Mouse (Mus musculus): ENCODE measurements at regions not wholly inside any gene's neighbourhood (a gene's known extent, or its start where the extent isn't known, plus 50 kb on each side); places are given as distances from the start of the nearest gene placed in this dataset.

DNA sequence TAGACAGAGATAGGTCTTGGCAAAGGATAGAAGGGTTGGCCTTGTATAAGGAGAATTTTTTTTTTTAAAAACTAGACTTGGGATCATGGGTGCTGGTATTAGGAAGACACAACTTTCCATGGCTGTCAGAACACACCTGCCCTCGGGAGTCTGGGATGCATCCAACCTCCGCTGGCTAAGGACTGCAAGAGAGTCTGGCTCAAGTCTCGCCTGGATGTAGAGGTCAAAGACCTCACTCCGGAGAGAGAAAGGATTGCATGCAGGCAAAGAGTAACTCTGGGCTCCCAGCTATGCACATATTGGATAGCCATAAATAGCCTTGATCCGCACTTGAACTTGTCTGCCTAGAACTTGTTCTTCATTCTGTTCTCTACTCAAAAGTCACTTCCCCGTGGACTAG, 306.2 kb downstream of the Foxo1 start:
- no peaks in the 10 kb centered on the region for H3K27me3 ChIP-seq (ENCODE audit: control insufficient read depth, insufficient read depth, low read length)
- H3K79me2 ChIP-seq (replicated peaks; ENCODE audit: control insufficient read depth, insufficient read depth, low read length) = no peaks in the 10 kb centered on the region
- H3K9ac ChIP-seq (ENCODE audit: low read depth, low read length) = no peak overlapping the region
- H3K36me3 ChIP-seq (ENCODE audit: control insufficient read depth, insufficient read depth, low read length) = no peaks in the 10 kb centered on the region
- no peak for TF ChIP-seq POLR2A (IDR thresholded peaks at IDR 0.05; ENCODE audit: insufficient read depth, low read depth, low read length)
- TF ChIP-seq EP300 (IDR thresholded peaks at IDR 0.05; ENCODE audit: insufficient read depth, low read depth, low read length) = no peak
- TF ChIP-seq CTCF (IDR thresholded peaks at IDR 0.05) = no peak
- H3K4me3 ChIP-seq = no peak overlapping the region
- no peaks in the 10 kb centered on the region for H3K4me1 ChIP-seq (ENCODE audit: control insufficient read depth, insufficient read depth, low read length)
- no peak for DNase-seq
- intact Hi-C loops (cut with DNase I) = no loop called here
- no peak overlapping the region for H3K27ac ChIP-seq
- WGBS = 72% methylated on average over 6 of the region's 6 CpGs

DNA sequence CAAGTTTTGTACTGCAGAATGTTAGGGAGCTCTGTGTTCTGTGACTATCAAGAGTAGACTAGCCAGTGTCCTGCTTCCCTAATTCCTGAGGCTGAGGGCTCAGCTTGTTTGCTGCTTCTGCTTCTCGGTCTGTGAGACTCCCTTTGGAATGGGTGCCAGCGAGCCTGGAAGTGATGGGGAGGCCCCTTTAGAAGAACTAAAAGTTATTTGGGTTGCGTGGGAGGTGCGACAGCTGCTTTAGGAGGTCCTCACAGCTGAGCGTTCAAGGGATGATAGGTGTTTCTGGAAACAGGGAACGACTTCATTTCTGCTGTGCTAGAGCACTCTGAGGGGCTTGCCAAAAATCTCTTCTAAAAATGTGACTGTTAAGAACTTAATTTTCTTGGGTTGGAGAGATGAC, 305.7 kb downstream of the Foxo1 start:
- no peak overlapping the region for H3K27ac ChIP-seq
- H3K27me3 ChIP-seq (ENCODE audit: control insufficient read depth, insufficient read depth, low read length) = no peaks in the 10 kb centered on the region
- H3K36me3 ChIP-seq (ENCODE audit: control insufficient read depth, insufficient read depth, low read length) = no peaks in the 10 kb centered on the region
- no peaks in the 10 kb centered on the region for H3K4me1 ChIP-seq (ENCODE audit: control insufficient read depth, insufficient read depth, low read length)
- H3K9ac ChIP-seq (ENCODE audit: low read depth, low read length) = no peak overlapping the region
- no peak overlapping the region for H3K4me3 ChIP-seq
- 73% methylated on average over 6 of the region's 6 CpGs for WGBS
- DNase-seq = peak in 1 of 2 experiments; percentile 9
- intact Hi-C loops (cut with DNase I) = no loop called here
- TF ChIP-seq EP300 (IDR thresholded peaks at IDR 0.05; ENCODE audit: insufficient read depth, low read depth, low read length) (no peak), POLR2A (IDR thresholded peaks at IDR 0.05; ENCODE audit: insufficient read depth, low read depth, low read length) (no peak), CTCF (IDR thresholded peaks at IDR 0.05) (no peak)
- no peaks in the 10 kb centered on the region for H3K79me2 ChIP-seq (replicated peaks; ENCODE audit: control insufficient read depth, insufficient read depth, low read length)

DNA sequence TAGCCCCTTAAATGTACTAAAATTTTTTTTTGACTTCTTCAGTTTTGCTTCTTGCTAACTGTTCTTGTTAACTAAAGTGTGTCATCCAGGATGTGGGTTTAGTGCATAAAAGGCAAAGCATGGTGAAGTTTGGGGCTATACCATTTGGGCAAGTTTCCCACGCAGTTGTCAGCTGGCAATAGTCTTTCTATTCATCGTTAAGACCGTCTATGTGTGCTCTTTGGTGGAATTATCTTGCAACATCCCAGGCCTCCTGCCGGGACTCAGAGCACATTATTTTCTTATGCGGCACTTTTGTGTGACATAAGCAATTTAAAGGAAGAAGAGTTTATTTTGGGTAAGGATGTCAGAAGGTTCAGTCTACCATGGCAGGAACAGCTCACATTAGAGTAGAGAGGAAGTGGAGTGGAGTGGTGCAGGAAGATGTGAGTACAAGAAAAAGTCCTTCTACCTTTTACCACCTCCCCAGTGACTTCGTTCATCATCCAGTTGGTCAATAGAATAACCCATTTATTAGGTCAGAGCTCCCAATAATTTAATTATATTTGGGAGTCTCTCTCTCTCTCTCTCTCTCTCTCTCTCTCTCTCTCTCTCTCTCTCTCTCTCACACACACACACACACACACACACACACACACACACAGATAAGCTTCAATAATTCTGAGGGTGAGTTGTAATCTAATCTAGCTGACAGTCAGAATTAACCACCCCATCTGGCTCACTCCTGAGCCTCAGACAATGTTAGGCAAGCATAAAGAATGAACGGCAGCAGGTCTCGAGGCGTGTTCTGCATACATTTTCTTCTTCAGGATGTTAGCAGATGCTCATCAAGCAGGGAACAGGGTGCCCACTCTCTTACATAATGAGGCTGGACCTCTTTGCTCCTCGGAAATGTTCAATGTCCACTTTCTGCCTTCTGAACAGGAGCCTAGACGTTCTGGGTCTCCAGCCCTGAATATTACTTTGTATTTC, 304.7 kb downstream of the Foxo1 start:
- TF ChIP-seq CTCF (IDR thresholded peaks at IDR 0.05) (no peak), EP300 (IDR thresholded peaks at IDR 0.05; ENCODE audit: insufficient read depth, low read depth, low read length) (no peak), POLR2A (IDR thresholded peaks at IDR 0.05; ENCODE audit: insufficient read depth, low read depth, low read length) (no peak)
- WGBS = 83% methylated on average over 11 of the region's 11 CpGs
- no peak overlapping the region for H3K4me3 ChIP-seq
- no peak overlapping the region for H3K9ac ChIP-seq (ENCODE audit: low read depth, low read length)
- no peaks in the 10 kb centered on the region for H3K79me2 ChIP-seq (replicated peaks; ENCODE audit: control insufficient read depth, insufficient read depth, low read length)
- no peaks in the 10 kb centered on the region for H3K27me3 ChIP-seq (ENCODE audit: control insufficient read depth, insufficient read depth, low read length)
- intact Hi-C loops (cut with DNase I) = no loop called here
- no peak overlapping the region for H3K27ac ChIP-seq
- no peaks in the 10 kb centered on the region for H3K4me1 ChIP-seq (ENCODE audit: control insufficient read depth, insufficient read depth, low read length)
- H3K36me3 ChIP-seq (ENCODE audit: control insufficient read depth, insufficient read depth, low read length) = no peaks in the 10 kb centered on the region
- peak in 1 of 2 experiments; percentile 18 for DNase-seq

DNA sequence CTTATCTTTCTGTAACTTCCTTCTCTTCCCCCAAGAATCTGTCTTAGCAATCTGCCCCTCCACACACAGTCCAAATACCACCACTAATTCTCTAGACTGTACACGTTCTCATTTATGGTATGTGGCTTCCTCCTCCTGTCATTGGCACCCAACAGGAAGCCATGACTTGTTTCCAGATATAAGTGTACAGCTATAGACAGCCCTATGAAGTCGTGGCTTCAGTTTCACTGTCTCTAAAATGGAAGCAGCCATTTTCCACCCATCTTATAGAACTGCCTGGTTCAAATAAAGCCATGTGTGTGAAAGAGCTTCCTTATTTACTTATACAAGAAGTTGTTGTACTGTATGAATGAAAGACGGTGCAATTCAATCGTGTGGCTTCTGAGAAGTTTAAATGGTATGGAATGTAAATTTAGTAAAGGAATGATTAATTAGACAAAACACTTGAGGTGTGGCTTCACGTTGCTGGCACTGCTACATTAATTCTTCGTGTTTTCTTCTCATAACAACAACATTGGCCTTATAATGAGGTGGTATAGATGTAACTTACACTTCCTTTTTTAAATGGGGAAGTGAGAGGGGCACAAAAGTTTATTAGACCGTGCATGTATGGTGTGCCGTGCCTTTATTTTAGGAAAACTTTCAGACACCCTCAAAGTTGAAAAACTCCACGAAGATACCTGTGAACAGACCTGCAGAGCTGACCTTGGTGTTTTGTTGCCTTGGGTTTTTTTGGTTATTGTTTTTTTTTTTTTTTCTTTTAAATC, 299.7 kb downstream of the Foxo1 start:
- Histone ChIP-seq H3K27ac (no peak overlapping the region), H3K79me2 (replicated peaks; ENCODE audit: control insufficient read depth, insufficient read depth, low read length) (no peaks in the 10 kb centered on the region), H3K9ac (ENCODE audit: low read depth, low read length) (no peak overlapping the region), H3K4me3 (no peak overlapping the region), H3K27me3 (ENCODE audit: control insufficient read depth, insufficient read depth, low read length) (no peaks in the 10 kb centered on the region), H3K36me3 (ENCODE audit: control insufficient read depth, insufficient read depth, low read length) (no peaks in the 10 kb centered on the region), H3K4me1 (ENCODE audit: control insufficient read depth, insufficient read depth, low read length) (no peaks in the 10 kb centered on the region; the same call in 1 of the 2 replicates)
- 72% methylated on average over 9 of the region's 9 CpGs for WGBS
- no peak for DNase-seq
- no peak for TF ChIP-seq CTCF (IDR thresholded peaks at IDR 0.05)
- no peak for TF ChIP-seq EP300 (IDR thresholded peaks at IDR 0.05; ENCODE audit: insufficient read depth, low read depth, low read length)
- no peak for TF ChIP-seq POLR2A (IDR thresholded peaks at IDR 0.05; ENCODE audit: insufficient read depth, low read depth, low read length)
- intact Hi-C loops (cut with DNase I) = no loop called here

DNA sequence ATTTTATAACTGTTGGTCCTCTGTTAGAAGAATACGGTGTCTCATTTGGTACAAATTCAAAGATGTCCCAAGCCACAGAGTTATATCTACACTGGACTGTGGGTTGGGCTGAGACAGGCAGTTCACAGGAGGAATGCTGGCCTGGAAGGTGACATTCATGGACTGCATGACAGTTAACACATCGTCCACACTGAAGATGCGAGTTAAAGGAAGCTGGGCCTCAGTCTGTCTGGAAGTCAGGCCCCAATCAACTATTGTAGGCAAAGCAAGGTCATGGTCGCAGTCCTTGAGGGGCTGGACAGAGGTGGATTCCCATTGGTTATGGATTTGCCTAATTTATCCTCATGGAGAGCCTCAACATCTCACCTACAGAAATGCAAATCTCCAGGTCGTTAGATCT, 295.5 kb downstream of the Foxo1 start:
- H3K36me3 ChIP-seq (ENCODE audit: control insufficient read depth, insufficient read depth, low read length) = no peaks in the 10 kb centered on the region
- no peaks in the 10 kb centered on the region for H3K79me2 ChIP-seq (replicated peaks; ENCODE audit: control insufficient read depth, insufficient read depth, low read length)
- no peak overlapping the region for H3K27ac ChIP-seq
- no peak overlapping the region for H3K4me3 ChIP-seq
- intact Hi-C loops (cut with DNase I) = no loop called here
- no peak for DNase-seq
- no peaks in the 10 kb centered on the region for H3K27me3 ChIP-seq (ENCODE audit: control insufficient read depth, insufficient read depth, low read length)
- 81% methylated on average over 5 of the region's 5 CpGs for WGBS
- H3K4me1 ChIP-seq (ENCODE audit: control insufficient read depth, insufficient read depth, low read length) = no peaks in the 10 kb centered on the region; the same call in 1 of the 2 replicates
- TF ChIP-seq POLR2A (IDR thresholded peaks at IDR 0.05; ENCODE audit: insufficient read depth, low read depth, low read length) = no peak
- no peak overlapping the region for H3K9ac ChIP-seq (ENCODE audit: low read depth, low read length)

DNA sequence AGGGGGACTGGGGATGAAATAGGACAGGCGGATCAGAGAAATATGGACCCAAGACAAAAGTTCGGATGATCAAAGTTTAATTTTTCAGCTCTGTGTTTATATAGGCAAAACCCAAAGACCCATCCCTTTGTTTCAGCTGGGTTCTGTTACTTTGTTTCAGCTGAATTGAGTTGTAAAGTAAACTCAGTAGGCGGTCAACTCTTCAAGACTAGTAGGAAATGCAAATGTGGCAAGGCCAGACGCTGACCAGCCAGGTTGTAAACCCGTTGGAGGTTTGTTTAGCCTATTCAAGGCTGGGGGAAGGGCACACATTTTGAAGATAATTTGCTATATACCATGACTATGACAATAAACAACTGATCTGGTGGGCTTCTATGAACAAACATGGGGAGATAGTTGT, 294.7 kb downstream of the Foxo1 start:
- H3K36me3 ChIP-seq (ENCODE audit: control insufficient read depth, insufficient read depth, low read length) = no peaks in the 10 kb centered on the region
- intact Hi-C loops (cut with DNase I) = no loop called here
- TF ChIP-seq CTCF (IDR thresholded peaks at IDR 0.05) (no peak), POLR2A (IDR thresholded peaks at IDR 0.05; ENCODE audit: insufficient read depth, low read depth, low read length) (no peak), EP300 (IDR thresholded peaks at IDR 0.05; ENCODE audit: insufficient read depth, low read depth, low read length) (no peak)
- no peak overlapping the region for H3K4me3 ChIP-seq
- 76% methylated on average over 5 of the region's 5 CpGs for WGBS
- no peak overlapping the region for H3K27ac ChIP-seq
- no peaks in the 10 kb centered on the region for H3K27me3 ChIP-seq (ENCODE audit: control insufficient read depth, insufficient read depth, low read length)
- no peak for DNase-seq
- H3K4me1 ChIP-seq (ENCODE audit: control insufficient read depth, insufficient read depth, low read length) = no peaks in the 10 kb centered on the region; the same call in 1 of the 2 replicates
- no peaks in the 10 kb centered on the region for H3K79me2 ChIP-seq (replicated peaks; ENCODE audit: control insufficient read depth, insufficient read depth, low read length)
- no peak overlapping the region for H3K9ac ChIP-seq (ENCODE audit: low read depth, low read length)
